Mouse (Mus musculus): ENCODE results near the gene Gdpd1. TPM values are rescaled to one million over a fixed set of nuclear protein-coding genes. Genes with fewer than 3 reads are reported as not detected.

Gdpd1 gene
- polyA plus RNA-seq, 1 experiment from 2014 or later, result 66.5 TPM

DNA sequence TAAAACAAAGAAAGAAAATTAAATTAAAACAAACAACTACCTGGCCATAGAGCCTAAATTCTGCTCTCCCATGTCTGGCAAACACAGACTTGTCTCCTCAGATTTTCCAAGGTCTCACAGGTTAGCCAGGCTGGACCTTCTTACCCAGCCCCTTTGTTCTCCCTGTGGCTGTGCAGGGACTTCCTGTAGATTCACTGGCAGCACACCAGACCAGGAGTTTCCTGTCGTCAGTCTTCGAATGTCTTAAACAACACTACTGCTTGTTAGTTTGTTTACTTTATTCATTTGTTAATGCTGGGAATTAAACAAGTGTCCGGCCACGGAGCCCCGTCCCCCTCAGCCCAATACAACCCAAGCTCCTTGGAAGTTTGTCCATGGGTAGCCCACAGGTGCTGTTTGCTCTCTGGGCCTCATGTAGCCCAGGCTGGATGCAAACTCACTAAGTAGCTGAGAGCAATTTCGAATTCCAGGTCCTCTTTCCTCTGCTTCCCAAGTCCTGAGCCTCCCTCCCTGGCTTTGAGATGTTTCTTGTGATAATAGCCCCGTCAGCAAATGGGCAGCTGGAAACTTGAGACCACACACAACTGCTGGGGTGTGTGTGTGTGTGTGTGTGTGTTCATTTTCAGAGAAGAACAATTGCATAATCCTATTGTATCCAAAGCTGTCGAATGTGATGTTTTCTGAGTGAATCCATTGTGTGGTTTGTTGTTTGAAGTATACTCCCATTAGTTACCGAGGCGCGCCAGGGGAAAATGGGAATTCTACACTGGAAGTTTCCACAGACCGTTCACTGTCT lies 68.7 kb downstream of the Gdpd1 start:
- no peaks in the 10 kb centered on the region for H3K36me3 ChIP-seq (ENCODE audit: insufficient read depth, low read length)
- no peaks in the 10 kb centered on the region for H3K9me3 ChIP-seq (ENCODE audit: low read length)
- ATAC-seq, result peak; percentile 66
- TF ChIP-seq EP300 (IDR thresholded peaks at IDR 0.05) (peak; percentile 54; the same call in 1 of the 2 replicates), CTCF (IDR thresholded peaks at IDR 0.05) (no peak)
- H3K4me2 ChIP-seq (replicated peaks; ENCODE audit: low read depth, low read length), result no peak overlapping the region
- WGBS, result 39% methylated on average over 12 of the region's 12 CpGs
- H3K9ac ChIP-seq (replicated peaks; ENCODE audit: low read depth), result no peak overlapping the region
- H3K27ac ChIP-seq (ENCODE audit: low read length), result peak overlapping the region; percentile 72
- no peaks in the 10 kb centered on the region for H3K27me3 ChIP-seq (replicated peaks; ENCODE audit: insufficient read depth, low read length)
- H3K4me3 ChIP-seq (ENCODE audit: low read depth, low read length), result no peak overlapping the region
- H3K4me1 ChIP-seq (ENCODE audit: insufficient read depth, low read depth, low read length), result no peaks in the 10 kb centered on the region
- peak; percentile 62 for DNase-seq (ENCODE audit: low spot score)

DNA sequence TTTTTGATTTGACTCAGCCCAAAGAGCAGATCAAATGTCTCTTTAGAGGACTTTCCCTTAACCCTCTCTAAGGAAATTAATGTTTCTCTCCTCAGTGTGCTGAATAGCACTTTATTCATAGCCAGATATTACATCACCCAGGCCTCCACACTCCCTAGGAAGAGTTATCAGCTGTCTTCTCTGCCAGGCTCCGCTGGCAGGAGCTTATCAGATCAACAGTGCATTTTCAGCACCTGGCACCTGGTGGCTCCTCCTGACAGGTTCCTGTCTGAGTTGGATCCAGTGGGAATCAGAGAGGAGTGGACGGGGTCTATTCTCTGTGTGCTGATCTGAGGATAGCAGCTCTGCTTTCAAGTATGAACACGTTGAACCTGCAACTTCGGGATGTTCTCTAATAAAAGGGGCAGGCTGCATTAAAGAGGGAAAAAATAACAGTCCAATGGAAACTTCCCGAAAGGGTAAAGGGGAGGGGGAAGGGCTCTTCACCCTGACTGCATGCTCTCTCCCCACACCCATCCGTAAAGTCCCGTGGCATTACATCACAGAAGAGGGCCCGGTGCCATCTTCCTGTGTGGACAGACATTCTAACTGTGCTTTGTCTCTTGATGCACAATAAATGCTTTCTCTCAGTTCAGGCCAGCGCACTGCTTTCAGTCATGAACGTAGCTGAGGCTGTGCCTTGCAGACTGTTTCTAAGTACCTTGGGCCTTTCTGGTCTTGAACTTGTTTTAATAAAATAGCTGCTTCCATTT lies 71.6 kb downstream of the Gdpd1 start:
- 68% methylated on average over 10 of the region's 10 CpGs for WGBS
- Histone ChIP-seq H3K9ac (replicated peaks; ENCODE audit: low read depth) (no peak overlapping the region), H3K4me2 (replicated peaks; ENCODE audit: low read depth, low read length) (no peak overlapping the region), H3K4me3 (ENCODE audit: low read depth, low read length) (no peak overlapping the region), H3K27me3 (replicated peaks; ENCODE audit: insufficient read depth, low read length) (no peaks in the 10 kb centered on the region), H3K36me3 (ENCODE audit: insufficient read depth, low read length) (no peaks in the 10 kb centered on the region), H3K4me1 (ENCODE audit: insufficient read depth, low read depth, low read length) (no peaks in the 10 kb centered on the region), H3K9me3 (ENCODE audit: low read length) (no peaks in the 10 kb centered on the region), H3K27ac (ENCODE audit: low read length) (peak overlapping the region; percentile 39; the same call in 1 of the 2 replicates)
- ATAC-seq (peak; percentile 64), DNase-seq (ENCODE audit: low spot score) (peak; percentile 41)
- TF ChIP-seq CTCF (IDR thresholded peaks at IDR 0.05) (no peak), EP300 (IDR thresholded peaks at IDR 0.05) (no peak)

DNA sequence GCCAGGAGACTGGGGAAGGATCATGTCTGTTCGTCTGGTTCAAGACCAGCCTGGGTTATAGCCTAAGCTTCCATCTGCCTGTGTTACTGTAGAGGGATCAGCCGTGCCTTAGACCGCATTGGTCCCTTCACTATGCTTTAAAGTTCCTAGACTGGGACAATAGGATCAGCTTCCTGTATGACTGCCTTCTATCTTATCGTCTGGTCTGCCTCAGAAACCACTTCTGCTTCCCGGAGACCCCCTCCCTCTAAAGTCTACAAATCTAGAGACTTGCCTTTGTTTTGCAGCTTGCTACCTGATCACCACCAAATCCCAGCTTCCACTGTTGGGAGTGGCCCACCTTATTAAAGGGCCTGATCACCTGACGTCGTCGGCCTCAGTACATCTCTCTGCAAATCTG lies 72.6 kb downstream of the Gdpd1 start:
- Histone ChIP-seq H3K27ac (ENCODE audit: low read length) (no peak overlapping the region), H3K9me3 (ENCODE audit: low read length) (no peaks in the 10 kb centered on the region), H3K27me3 (replicated peaks; ENCODE audit: insufficient read depth, low read length) (no peaks in the 10 kb centered on the region), H3K36me3 (ENCODE audit: insufficient read depth, low read length) (no peaks in the 10 kb centered on the region), H3K9ac (replicated peaks; ENCODE audit: low read depth) (no peak overlapping the region), H3K4me1 (ENCODE audit: insufficient read depth, low read depth, low read length) (no peaks in the 10 kb centered on the region), H3K4me2 (replicated peaks; ENCODE audit: low read depth, low read length) (no peak overlapping the region), H3K4me3 (ENCODE audit: low read depth, low read length) (no peak overlapping the region)
- DNase-seq (ENCODE audit: low spot score) (no peak), ATAC-seq (no peak)
- WGBS, result 63% methylated on average over 8 of the region's 8 CpGs
- TF ChIP-seq EP300 (IDR thresholded peaks at IDR 0.05) (no peak), CTCF (IDR thresholded peaks at IDR 0.05) (no peak)

DNA sequence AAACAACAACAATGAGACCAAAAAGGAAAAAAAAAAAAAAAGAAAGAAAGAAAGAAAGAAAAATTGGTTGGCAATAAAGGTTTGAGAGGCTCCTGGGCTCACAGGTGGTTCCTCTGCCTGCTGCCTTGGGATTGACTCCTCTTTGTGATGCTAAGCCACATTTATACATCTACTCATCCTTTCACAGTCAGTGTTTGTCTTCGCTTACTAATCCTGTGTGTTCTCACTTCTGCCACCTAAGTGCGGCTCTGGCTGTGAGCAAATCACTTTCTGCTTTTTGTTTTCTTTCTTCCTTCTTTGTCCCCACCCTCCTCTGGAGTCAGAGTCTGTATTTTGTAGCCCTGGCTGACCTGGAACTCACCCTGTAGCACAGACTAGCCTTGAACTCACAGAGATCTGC lies 77.6 kb downstream of the Gdpd1 start:
- Histone ChIP-seq H3K9ac (replicated peaks; ENCODE audit: low read depth) (no peak overlapping the region), H3K4me1 (ENCODE audit: insufficient read depth, low read depth, low read length) (peaks cover 13% of the 10 kb centered on the region), H3K36me3 (ENCODE audit: insufficient read depth, low read length) (no peaks in the 10 kb centered on the region), H3K27ac (ENCODE audit: low read length) (no peak overlapping the region), H3K27me3 (replicated peaks; ENCODE audit: insufficient read depth, low read length) (no peaks in the 10 kb centered on the region), H3K4me3 (ENCODE audit: low read depth, low read length) (no peak overlapping the region), H3K9me3 (ENCODE audit: low read length) (no peaks in the 10 kb centered on the region), H3K4me2 (replicated peaks; ENCODE audit: low read depth, low read length) (no peak overlapping the region)
- no peak for ATAC-seq
- 70% methylated on average over 2 of the region's 2 CpGs for WGBS
- no peak for DNase-seq (ENCODE audit: low spot score)
- no peak for TF ChIP-seq CTCF (IDR thresholded peaks at IDR 0.05)
- no peak for TF ChIP-seq EP300 (IDR thresholded peaks at IDR 0.05)

DNA sequence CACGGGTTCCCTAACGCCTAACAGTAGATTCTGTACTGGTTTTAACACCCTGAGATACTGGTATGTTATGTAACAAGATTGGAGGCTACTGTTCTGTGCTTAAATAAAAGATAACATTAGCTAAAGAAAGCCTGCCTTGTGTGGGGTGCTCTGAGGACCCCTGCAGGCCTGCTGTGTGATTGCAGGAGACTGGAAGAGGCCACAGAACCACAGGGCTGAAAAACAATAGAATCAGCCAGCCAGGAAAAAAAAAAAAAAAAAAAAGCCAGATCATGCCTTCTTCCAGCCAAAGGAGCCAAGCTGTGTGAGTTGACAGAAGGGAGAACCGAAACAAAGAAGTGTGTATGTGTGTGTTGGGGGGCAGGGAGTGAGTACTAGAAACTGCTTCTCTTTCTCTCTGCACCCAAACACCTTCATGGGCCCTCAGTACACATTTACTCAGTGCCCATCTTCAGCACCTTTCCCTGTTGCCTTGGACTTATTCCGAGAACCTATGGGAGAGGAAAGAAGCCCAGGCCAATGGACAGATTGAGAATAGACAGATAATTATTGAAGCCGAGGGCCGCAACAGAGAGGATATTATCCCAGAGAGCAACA lies 78.1 kb downstream of the Gdpd1 start:
- Histone ChIP-seq H3K9ac (replicated peaks; ENCODE audit: low read depth) (no peak overlapping the region), H3K9me3 (ENCODE audit: low read length) (no peaks in the 10 kb centered on the region), H3K27me3 (replicated peaks; ENCODE audit: insufficient read depth, low read length) (no peaks in the 10 kb centered on the region), H3K4me2 (replicated peaks; ENCODE audit: low read depth, low read length) (no peak overlapping the region), H3K4me3 (ENCODE audit: low read depth, low read length) (no peak overlapping the region), H3K27ac (ENCODE audit: low read length) (no peak overlapping the region), H3K36me3 (ENCODE audit: insufficient read depth, low read length) (no peaks in the 10 kb centered on the region), H3K4me1 (ENCODE audit: insufficient read depth, low read depth, low read length) (peaks cover 14% of the 10 kb centered on the region)
- TF ChIP-seq CTCF (IDR thresholded peaks at IDR 0.05) (peak; percentile 92), EP300 (IDR thresholded peaks at IDR 0.05) (peak; percentile 36; the same call in 1 of the 2 replicates)
- ATAC-seq (no peak), DNase-seq (ENCODE audit: low spot score) (peak; percentile 90)
- 40% methylated on average over 6 of the region's 6 CpGs for WGBS

All from lung, postnatal 0 days (tissue).